Mouse (Mus musculus): ENCODE results near the gene Irf8.

- TF ChIP-seq CTCF (IDR thresholded peaks at IDR 0.05; ENCODE audit: low read depth) (no peak), EP300 (IDR thresholded peaks at IDR 0.05; ENCODE audit: low read depth) (no peak)
These were observed 30.5 kb downstream of the Irf8 start for GRCm38 (mm10) chr8:120766622-120767021.
